Mouse (Mus musculus): ENCODE measurements around the gene Mgat4a.

GRCm38 (mm10) chr1:37498911-37499310, 41.9 kb downstream of the Mgat4a start:
- TF ChIP-seq CTCF (IDR thresholded peaks at IDR 0.05; ENCODE audit: low read depth, low read length) = no peak
- TF ChIP-seq GATA2 (IDR thresholded peaks at IDR 0.05; ENCODE audit: borderline replicate concordance, low read depth, low read length) = no peak
- no peak for TF ChIP-seq GATA1 (IDR thresholded peaks at IDR 0.05; ENCODE audit: borderline replicate concordance, low read length)

Data from G1E (cell line).